Mouse (Mus musculus): ENCODE data around the gene 1700084M14Rik. TPM values are rescaled to one million over a fixed set of nuclear protein-coding genes. Genes with fewer than 3 reads are reported as not detected.
"Not testable (repeated sequence)": the region's sequence is repeated elsewhere in the genome, so short reads cannot be mapped to it uniquely, and the experiment has no call there.

The 1700084M14Rik gene
- not detected in 2 replicates for polyA plus RNA-seq (2012; rRNA removed)

- WGBS, result 71% methylated on average over 3 of the region's 3 CpGs
- not testable (repeated sequence) for H3K4me3 ChIP-seq (replicated peaks; ENCODE audit: extremely low read depth, low read depth, low read length); H3K4me1 ChIP-seq (ENCODE audit: control insufficient read depth, insufficient read depth, low read length); DNase-seq
Measured at GRCm38 (mm10) chrX:91575811-91576210, at the start of gene 1700084M14Rik. Gene 1700084M14Rik (minus strand): TSS chrX:91575911.

Other genes with a start within 250 kb of the 1700084M14Rik start
- not detected in 2 replicates for gene Mageb2, start 244.2 kb downstream of the 1700084M14Rik start, polyA plus RNA-seq (2012; rRNA removed)
- gene Gm5072, start 183.4 kb downstream of the 1700084M14Rik start, polyA plus RNA-seq (2012; rRNA removed), result not detected in 2 replicates
- gene Gm8914, start 95.8 kb downstream of the 1700084M14Rik start, polyA plus RNA-seq (2012; rRNA removed), result not detected in 2 replicates
- gene Gm14781, start 56.3 kb upstream of the 1700084M14Rik start, polyA plus RNA-seq (2012; rRNA removed), result not detected in 2 replicates
- not detected in 2 replicates for gene Mageb5, start 207.1 kb upstream of the 1700084M14Rik start, polyA plus RNA-seq (2012; rRNA removed)